Mouse (Mus musculus) hindbrain, embryonic 12.5 days (tissue): ENCODE results near the gene Dynlt1f. TPM values are rescaled to one million over a fixed set of nuclear protein-coding genes. Genes with fewer than 3 reads are reported as not detected.
"Not testable (repeated sequence)": the region's sequence is repeated elsewhere in the genome, so short reads cannot be mapped to it uniquely, and the experiment has no call there.

Experiments
- ATAC-seq: fragments of 200-750 bp; cut with Nextera tagmentation; 2 replicates; pipeline ENCODE4 v1.8.0; 2017; ENCODE audit warnings: moderate TSS enrichment; ENCODE audit not compliant: low FRiP score
- H3K27ac ChIP-seq: fragments of 300-500 bp; sonication (generic); 2 replicates; pipeline ENCODE4 v1.5.1; 2016; ENCODE audit warnings: mild to moderate bottlenecking
- H3K27me3 ChIP-seq: fragments of 300-500 bp; sonication (generic); 2 replicates; pipeline ENCODE4 v1.6.1; 2016; ENCODE audit warnings: mild to moderate bottlenecking
- H3K36me3 ChIP-seq: fragments of 300-500 bp; sonication (generic); 2 replicates; pipeline ENCODE4 v1.6.1; 2016; ENCODE audit warnings: mild to moderate bottlenecking
- H3K4me1 ChIP-seq: fragments of 300-500 bp; sonication (generic); 2 replicates; pipeline ENCODE4 v1.6.1; 2016
- H3K4me2 ChIP-seq: fragments of 300-500 bp; sonication (generic); replicated peaks from 2 replicates; pipeline ENCODE4 v1.6.1; 2016; ENCODE audit warnings: mild to moderate bottlenecking
- H3K4me3 ChIP-seq: fragments of 300-500 bp; sonication (generic); 2 replicates; pipeline ENCODE4 v1.5.1; 2016; ENCODE audit warnings: mild to moderate bottlenecking
- H3K9ac ChIP-seq: fragments of 300-500 bp; sonication (generic); 2 replicates; pipeline ENCODE4 v1.6.1; 2016; ENCODE audit warnings: mild to moderate bottlenecking, moderate library complexity
- H3K9me3 ChIP-seq: fragments of 300-500 bp; sonication (generic); replicated peaks from 2 replicates; pipeline ENCODE4 v1.6.1; 2016; ENCODE audit warnings: mild to moderate bottlenecking
- WGBS: fragments of 180-500 bp; shearing (Covaris S2); methylation state at CpG from one replicate; pipeline ENCODE4 v1.1.7; 2016; 5-methylcytosine and 5-hydroxymethylcytosine counted together
- polyA plus RNA-seq: library from polyadenylated mRNA; unstranded; fragments of >200 nt; fragmentation: Nextera tagmentation; extraction: Ambion mirVana; gene quantifications from 2 replicates; pipeline ENCODE4 v1.2.1, GENCODE M21; 2016

Dynlt1f gene
- polyA plus RNA-seq, 1 experiment from 2014 or later, result 308 TPM

DNA sequence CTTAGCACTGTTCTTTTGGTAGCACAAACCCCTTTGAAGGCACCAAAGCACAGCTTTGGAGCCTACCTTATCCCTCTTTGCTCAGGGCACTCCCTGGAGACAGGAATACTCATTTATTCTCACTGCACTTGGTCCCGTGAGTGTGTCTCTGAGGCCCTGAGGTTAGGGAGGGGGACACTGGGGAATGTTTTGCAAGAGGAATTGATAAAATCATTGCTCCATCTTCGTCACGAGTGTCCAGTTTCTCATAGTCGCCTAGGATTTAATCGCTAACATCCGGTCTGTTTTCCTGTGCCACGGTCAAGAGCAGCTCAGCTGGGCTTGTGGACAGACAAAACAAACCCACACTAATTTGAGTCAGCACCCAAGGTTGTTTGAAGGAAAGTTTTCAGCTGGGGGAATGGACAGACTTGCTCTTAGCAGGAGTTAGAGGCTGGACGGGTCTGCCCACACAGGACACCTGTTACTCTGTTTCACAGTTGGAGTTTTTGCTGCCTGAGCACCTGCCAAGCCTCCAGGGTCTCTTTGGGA lies 29.7 kb upstream of the Dynlt1f start:
- not testable (repeated sequence) for H3K9ac ChIP-seq, H3K4me3 ChIP-seq, H3K27me3 ChIP-seq, H3K27ac ChIP-seq, H3K4me2 ChIP-seq, H3K9me3 ChIP-seq, H3K4me1 ChIP-seq, H3K36me3 ChIP-seq
- 49% methylated on average over 4 of the region's 8 CpGs for WGBS
- peak; percentile 75 for ATAC-seq

DNA sequence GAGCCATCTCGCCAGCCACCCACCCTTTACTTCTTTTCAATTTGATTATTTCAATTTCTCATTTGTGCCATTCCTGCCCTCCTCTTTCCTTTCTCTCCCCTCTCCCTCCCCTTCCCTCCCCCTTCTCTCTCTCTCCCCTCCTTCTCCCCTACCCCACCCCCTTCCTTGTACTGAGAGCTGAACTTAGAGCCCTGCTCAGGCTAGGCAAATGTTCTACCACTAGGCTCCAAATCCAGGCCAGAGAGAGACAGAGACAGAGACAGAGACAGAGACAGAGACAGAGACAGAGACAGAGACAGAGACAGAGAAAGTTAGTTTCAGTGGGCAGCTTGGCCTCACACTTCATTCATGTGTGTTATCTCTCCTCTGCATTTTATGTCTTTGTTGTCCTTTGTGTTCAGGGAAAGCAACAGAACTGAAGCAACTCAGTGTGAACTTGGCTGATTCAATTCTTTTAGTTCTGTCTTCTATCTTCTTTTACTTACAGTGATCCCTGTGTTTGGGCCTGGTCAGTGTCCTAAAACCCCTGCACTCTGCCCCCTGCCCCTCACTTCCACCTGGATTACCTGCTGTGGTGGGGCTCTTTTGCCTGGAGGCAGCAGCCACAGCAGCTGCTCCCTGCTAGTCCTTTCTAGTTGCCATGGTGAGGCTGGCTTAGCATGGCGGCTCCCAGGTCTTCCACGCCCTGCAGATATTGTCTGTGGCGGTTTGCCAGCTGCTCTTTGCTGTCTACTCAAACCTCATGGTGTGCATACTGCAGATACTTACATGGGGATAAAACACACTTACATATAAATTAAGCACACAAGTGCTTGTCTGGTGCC lies 29.0 kb upstream of the Dynlt1f start:
- H3K27ac ChIP-seq, result peak overlapping the region; percentile 60; the same call in 1 of the 2 replicates
- not testable (repeated sequence) for H3K4me1 ChIP-seq
- peak; percentile 93 for ATAC-seq

DNA sequence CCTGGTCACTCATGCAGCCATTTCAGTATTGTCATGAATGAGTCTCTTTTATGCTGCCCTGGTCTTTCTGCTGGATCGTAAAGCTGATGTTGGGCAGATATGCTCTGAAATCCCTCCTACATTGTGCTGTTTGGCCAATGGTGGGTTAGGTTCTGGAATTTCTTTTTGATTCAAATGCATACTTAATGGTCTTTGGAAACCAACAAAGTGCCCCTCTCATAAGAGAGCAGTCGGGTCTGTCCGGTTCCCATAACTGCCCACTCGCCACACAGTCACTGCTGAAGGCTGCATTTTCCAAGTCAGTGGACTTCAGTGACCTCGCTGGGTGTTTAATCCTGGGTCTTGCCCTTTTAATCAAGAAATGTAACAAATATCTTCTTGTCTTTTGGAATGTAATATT lies 28.0 kb upstream of the Dynlt1f start:
- not testable (repeated sequence) for H3K4me1 ChIP-seq, H3K4me2 ChIP-seq, H3K9ac ChIP-seq, H3K9me3 ChIP-seq, H3K27me3 ChIP-seq, H3K36me3 ChIP-seq, ATAC-seq, H3K27ac ChIP-seq, H3K4me3 ChIP-seq
- 100% methylated on average over 1 of the region's 5 CpGs for WGBS

More for the DNA sequence above, 29.0 kb upstream of the Dynlt1f start:
- WGBS, result 14% methylated on average over 1 of the region's 4 CpGs
- not testable (repeated sequence) for H3K27me3 ChIP-seq, H3K9ac ChIP-seq, H3K36me3 ChIP-seq, H3K9me3 ChIP-seq, H3K4me2 ChIP-seq, H3K4me3 ChIP-seq

DNA sequence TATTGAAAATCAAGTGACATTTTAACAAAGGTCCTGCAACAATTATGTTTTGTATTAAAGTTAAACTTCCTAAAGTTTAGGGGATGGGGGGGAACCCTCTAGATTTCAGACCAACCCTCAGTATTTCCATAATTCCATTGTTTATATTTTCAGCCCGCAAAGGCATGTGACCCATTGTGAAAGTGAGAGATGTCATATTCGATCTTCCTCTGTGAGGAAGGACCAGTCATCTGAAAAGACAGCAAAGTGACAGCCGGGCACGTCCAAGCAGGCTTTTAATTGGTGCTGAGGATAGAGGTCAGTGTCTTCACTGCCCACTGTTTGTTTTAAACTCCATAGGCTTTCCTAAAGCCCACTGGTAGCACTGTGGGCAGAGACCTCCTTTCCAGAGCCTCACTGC lies 26.0 kb upstream of the Dynlt1f start:
- not testable (repeated sequence) for H3K4me2 ChIP-seq, H3K27ac ChIP-seq, H3K9me3 ChIP-seq, H3K36me3 ChIP-seq, H3K4me3 ChIP-seq, H3K4me1 ChIP-seq, ATAC-seq, H3K9ac ChIP-seq, H3K27me3 ChIP-seq
- 81% methylated on average over 4 of the region's 4 CpGs for WGBS

DNA sequence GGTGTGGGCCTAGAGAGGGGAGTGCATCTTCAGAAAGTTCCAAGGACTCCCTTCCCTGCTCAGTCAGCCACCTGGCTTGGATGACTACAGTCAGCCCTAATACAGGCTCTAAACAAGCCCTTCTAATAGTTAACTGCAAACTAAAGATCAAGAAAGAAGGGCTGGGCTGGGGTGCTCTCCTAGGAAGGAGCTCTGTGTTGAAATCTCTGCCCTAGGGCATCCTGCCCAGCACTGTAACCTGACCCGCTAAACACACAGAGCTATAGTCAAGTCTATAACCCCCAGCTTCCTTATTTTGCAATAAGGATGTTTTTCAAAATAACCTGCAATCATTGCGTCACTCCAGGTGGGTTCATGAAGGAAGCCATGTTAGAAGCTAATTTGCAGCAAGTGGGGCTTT lies 22.4 kb upstream of the Dynlt1f start:
- WGBS, result 67% methylated on average over 1 of the region's 2 CpGs

DNA sequence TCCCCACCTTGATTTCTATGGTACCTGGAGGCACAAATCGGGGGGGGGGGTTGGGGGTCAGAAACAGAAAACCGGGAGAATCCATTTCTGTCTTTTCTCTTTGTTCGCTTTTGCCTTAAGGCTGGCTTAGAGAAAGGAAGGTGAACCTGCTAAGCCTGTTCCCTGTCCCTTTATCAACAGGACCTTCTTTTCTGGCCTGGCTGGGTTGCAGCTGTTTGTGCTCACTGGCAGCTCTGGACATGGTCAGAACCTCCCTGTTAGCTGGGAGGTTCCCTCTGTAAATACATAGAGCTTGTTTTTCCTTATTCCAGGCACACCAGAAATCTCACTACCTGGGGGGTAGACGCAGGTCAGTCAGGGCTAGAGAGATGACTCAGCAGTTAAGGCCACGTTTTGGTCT lies 18.6 kb upstream of the Dynlt1f start:
- 55% methylated on average over 5 of the region's 5 CpGs for whole genome bisulfite sequencing
- H3K4me1 ChIP-seq, H3K27ac ChIP-seq: not testable (repeated sequence)

More for the DNA sequence above, 22.4 kb upstream of the Dynlt1f start:
- H3K36me3 ChIP-seq, H3K4me2 ChIP-seq, H3K4me1 ChIP-seq, H3K4me3 ChIP-seq, H3K9ac ChIP-seq, H3K27ac ChIP-seq, ATAC-seq, H3K27me3 ChIP-seq, H3K9me3 ChIP-seq: not testable (repeated sequence)

DNA sequence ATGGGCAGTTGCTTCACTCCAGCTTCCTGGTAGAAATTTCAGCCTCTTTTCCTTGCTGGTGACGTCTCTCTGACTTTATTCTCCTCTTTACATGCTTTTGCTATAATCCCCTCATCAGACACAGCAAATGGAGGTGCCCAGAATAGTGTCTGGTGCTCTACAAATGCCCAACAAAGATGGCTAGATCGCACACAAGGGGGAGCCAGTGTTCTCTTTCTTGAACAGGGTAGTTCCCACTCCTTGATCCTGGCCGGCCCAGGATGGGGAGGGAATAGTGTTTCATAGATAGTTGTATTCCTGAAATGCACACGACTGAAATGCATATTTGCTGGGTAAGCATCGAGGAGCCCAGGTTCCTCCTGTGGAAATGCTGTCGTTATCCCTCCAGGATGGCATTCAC lies 12.8 kb upstream of the Dynlt1f start:
- not testable (repeated sequence) for ATAC-seq, H3K4me3 ChIP-seq
- WGBS, result no CpG with 5 or more reads among the region's 6 CpGs

More for the DNA sequence above, 18.6 kb upstream of the Dynlt1f start:
- H3K9me3 ChIP-seq, H3K36me3 ChIP-seq, H3K4me2 ChIP-seq, ATAC-seq, H3K4me3 ChIP-seq, H3K27me3 ChIP-seq, H3K9ac ChIP-seq: not testable (repeated sequence)

DNA sequence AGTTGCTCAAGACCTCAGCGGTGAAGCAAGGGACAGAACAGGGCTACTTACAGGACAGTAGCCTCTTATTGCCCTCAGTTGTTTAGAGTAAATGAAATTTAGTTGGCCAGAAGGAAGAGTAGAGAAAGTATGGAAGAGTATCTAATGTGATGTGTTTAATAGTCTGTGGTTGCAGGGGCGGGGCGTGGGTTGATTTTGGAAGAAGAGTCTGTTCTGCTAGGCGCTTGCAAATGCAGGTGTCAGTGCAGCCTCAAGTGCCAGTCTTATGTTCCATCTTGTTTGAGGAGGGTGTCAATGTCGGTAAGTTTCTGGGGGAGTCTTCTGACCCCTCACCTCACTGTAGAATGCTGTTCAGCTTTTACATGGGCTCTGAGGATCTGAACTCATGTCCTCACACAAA lies 9.7 kb upstream of the Dynlt1f start:
- not testable (repeated sequence) for H3K9me3 ChIP-seq, H3K4me1 ChIP-seq, H3K4me2 ChIP-seq, H3K36me3 ChIP-seq, H3K9ac ChIP-seq, H3K27me3 ChIP-seq, ATAC-seq, H3K4me3 ChIP-seq, H3K27ac ChIP-seq
- 95% methylated on average over 4 of the region's 5 CpGs for WGBS

More for the DNA sequence above, 12.8 kb upstream of the Dynlt1f start:
- not testable (repeated sequence) for H3K9me3 ChIP-seq, H3K4me2 ChIP-seq, H3K36me3 ChIP-seq, H3K27me3 ChIP-seq, H3K4me1 ChIP-seq, H3K27ac ChIP-seq, H3K9ac ChIP-seq

DNA sequence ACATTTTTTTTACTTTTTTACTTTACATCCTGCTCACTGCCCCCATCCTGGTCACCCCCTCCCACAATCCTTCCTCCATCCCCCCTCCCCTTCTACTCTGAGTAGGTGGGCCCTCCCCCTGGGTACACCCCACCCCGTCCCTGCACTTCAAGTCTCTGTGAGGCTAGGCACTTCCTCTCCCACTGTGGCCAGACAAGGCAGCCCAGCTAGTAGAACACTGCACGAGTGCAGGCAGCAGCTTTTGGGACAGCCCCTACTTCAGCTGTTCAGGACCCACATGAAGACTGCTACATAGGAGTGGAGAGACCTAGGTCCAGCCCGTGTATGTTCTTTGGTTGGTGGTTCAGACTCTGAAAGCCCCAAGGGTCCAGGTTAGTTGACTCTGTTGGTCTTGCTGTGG lies 7.1 kb upstream of the Dynlt1f start:
- not testable (repeated sequence) for H3K4me1 ChIP-seq

DNA sequence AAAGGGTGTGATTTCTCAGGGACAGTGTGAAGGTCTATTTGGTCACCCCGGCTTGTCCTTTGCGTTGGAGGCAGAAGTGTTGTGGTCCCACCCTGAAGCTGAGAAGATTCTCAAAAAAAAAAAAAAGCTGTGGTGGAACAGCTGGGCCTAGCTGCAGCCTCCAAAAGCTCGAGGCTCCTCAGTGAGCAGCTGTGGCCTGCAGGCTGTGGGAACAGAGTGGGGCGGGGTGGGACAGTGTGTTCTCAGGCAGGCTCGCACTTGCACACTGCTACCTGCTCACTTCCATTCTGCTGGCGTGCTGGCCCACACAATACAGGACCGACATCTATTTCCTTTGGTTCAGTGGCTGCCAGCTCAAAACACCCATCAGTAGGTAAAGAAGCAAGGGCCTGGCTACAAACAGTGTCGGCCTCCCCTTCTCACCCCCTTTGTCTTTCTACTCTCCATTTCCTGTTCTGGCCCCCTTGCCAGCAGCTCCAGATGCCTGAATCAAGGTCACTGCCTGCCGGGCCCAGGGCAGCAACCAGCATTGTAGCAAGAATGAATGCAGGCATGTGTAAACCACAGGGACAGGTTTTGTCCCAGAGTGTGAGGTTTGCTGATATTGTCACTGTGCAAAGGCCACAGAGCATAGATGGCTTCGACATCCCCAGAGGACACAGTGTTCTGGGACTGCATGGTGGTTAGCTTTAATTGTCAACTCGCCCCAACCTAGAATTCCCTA lies 5.6 kb upstream of the Dynlt1f start:
- not testable (repeated sequence) for H3K9me3 ChIP-seq, H3K4me3 ChIP-seq, H3K36me3 ChIP-seq, H3K4me1 ChIP-seq, H3K27me3 ChIP-seq, H3K9ac ChIP-seq, H3K27ac ChIP-seq, H3K4me2 ChIP-seq
- 37% methylated on average over 9 of the region's 11 CpGs for WGBS
- ATAC-seq, result 0 out of 2 replicates have a peak, but pooled peaks have one; percentile 16

More for the DNA sequence above, 7.1 kb upstream of the Dynlt1f start:
- not testable (repeated sequence) for H3K27me3 ChIP-seq, H3K4me2 ChIP-seq, H3K4me3 ChIP-seq, H3K9me3 ChIP-seq, ATAC-seq, H3K9ac ChIP-seq, H3K36me3 ChIP-seq, H3K27ac ChIP-seq
- 49% methylated on average over 3 of the region's 3 CpGs for WGBS

DNA sequence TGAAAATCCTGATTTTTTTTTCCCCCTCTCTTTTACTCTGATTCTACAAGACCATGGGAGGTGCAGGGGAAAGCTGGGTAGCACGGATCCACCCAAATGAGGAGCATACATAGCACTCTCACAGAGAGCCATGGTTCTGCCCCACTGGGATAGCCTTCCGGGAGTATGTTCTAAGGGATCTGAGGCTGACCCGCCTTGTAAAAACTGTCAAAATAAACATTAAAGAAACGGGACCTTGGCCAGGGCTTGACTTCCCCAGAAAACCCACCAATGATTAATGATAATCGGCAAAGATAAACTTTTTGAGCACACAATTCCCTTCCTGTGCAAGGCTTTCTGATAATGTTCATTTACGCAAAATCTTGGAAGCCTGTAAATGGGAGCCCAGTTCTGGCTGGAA lies 4.9 kb upstream of the Dynlt1f start:
- ATAC-seq, H3K9ac ChIP-seq, H3K4me3 ChIP-seq, H3K4me1 ChIP-seq, H3K4me2 ChIP-seq, H3K27me3 ChIP-seq, H3K9me3 ChIP-seq, H3K36me3 ChIP-seq, H3K27ac ChIP-seq: not testable (repeated sequence)
- 72% methylated on average over 6 of the region's 6 CpGs for WGBS

DNA sequence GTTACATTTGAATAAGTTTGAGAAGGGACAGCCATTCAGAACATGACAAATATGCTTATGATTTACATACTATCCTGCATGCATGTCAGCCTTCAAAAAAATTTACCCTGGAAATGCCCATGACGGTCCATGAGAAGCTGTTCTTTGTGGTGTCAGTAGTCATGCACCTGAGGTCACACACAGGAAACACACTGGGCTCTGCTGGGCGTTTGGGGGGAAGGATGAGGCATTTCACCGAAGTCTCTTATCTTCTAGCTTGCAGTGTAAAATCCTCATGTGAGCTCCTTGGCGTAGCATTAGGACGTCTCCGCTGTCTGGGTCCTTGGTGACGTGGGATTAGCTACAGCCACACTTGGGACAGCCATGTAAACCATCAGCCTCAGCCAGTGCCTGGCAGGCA lies 3.1 kb upstream of the Dynlt1f start, which contains the start of gene Sytl3:
Gene Sytl3 (plus strand): TSS at position 293 of the 400 bp plus-strand sequence.
- H3K36me3 ChIP-seq, H3K4me1 ChIP-seq, H3K4me2 ChIP-seq, H3K27me3 ChIP-seq, ATAC-seq, H3K27ac ChIP-seq, H3K9me3 ChIP-seq, H3K9ac ChIP-seq, H3K4me3 ChIP-seq: not testable (repeated sequence)
- 88% methylated on average over 5 of the region's 7 CpGs for WGBS
